Mouse (Mus musculus): Measurements from ENCODE around the gene Rnf144a.

GRCm38 (mm10) chr12:26401254-26401653 lies 13.8 kb downstream of the Rnf144a start:
- TF ChIP-seq CTCF (conservative IDR thresholded peaks at IDR 0.05; ENCODE audit: low read length) = no peak
- TF ChIP-seq NANOG (IDR thresholded peaks at IDR 0.05; ENCODE audit: borderline replicate concordance, low read length) = no peak
